Mouse (Mus musculus) retina, embryonic 14.5 days (tissue): ENCODE measurements around the gene Clta.

Experiments used
- DNase-seq: peaks from one replicate; pipeline ENCODE4 v3.0.0-alpha.2; 2015; ENCODE audit warnings: low spot score

Clta gene

DNA sequence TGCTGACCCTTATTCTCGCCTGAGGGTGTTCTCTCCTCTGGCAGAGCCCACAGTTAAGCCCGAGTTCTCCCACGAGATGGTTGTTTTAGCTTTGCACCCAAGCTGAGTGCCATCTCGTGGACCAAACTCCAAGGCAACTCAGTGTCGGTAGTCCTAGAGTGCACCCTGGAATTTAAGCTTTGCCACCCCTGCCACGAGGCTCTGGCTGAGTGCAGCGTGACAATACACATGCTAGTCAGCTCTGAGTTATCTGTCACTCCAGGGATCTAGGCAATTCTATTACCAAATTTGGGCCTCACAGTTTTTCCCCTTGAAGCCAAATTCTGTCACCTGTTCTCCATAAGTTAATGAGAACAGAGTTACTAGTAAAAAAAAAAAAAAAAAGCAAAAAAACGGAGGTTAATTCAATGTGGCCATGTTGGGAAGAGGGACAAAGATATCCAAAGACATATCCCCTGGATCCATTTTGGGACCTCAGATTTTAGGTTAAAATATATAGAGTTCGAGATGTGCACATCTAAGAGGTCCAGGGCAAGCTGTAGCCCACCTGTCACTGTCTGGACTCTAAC lies 68.7 kb downstream of the Clta start:
- no peak for DNase-seq

DNA sequence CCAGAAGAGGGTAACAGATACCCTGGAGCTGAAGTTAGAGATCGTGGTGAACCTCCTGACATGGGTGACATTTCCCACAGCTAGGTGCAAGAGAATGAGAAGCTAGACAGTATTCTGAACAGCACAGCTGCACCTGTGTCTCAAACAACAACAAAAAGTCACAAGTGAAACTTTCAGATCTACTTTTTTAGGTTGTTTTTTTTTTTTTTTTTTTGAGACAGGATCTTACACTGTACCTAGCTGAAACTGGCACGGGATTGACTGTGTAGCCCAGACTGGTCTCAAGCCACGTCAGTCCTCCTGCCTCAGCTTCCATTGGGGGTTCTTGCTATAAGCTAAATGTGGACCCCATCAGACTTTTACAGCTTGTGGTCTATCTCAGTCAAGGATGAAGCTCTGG lies 69.5 kb downstream of the Clta start:
- no peak for DNase-seq

- DNase-seq, result no peak
Measured at GRCm38 (mm10) chr4:44074422-44074821, 70.2 kb downstream of the Clta start.

DNA sequence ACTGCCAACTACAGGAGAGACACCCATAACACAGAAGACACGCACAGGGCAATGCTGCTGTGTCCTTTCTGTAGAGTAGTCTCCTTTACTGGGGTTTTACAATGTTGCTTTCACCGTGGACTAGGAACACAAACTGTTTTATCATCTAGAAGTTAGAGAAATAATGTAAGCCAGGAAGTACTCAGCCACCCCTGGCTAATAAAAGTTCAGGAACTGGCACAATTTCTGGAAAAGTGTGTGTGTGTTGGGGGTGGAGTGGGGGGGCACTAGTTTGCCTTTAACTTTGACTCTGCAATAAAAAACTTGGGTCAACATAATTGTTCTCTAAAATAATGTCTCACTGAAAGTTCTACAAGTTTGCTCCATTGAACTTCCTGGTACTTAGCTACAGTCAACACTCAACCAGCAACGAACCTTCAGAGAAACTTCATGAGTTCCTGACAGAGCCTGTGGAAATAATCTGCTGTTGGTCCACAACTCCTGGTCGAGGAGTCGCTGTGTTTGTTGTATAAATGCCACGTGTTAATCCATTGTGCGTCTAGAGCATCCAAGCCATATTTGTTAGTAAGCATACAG lies 74.2 kb downstream of the Clta start:
- no peak for DNase-seq
